Mouse (Mus musculus) brain, embryonic 14.5 days (tissue): ENCODE data around the gene Naaladl2.

ENCODE experiments used
- CTCF ChIP-seq: fragments of 200-500 bp; IDR thresholded peaks from 2 replicates; pipeline ENCODE4 v1.5.1; 2012; ENCODE audit warnings: inconsistent platforms, mild to moderate bottlenecking, moderate library complexity, borderline replicate concordance; ENCODE audit not compliant: insufficient read depth, insufficient read length; ENCODE audit errors: extremely low read depth
- POLR2A ChIP-seq: fragments of 200-500 bp; IDR thresholded peaks from 2 replicates; pipeline ENCODE4 v1.6.1; 2012; ENCODE audit warnings: mild to moderate bottlenecking, inconsistent platforms, borderline replicate concordance; ENCODE audit not compliant: poor library complexity, insufficient read depth, insufficient read length, severe bottlenecking; ENCODE audit errors: extremely low read depth

DNA sequence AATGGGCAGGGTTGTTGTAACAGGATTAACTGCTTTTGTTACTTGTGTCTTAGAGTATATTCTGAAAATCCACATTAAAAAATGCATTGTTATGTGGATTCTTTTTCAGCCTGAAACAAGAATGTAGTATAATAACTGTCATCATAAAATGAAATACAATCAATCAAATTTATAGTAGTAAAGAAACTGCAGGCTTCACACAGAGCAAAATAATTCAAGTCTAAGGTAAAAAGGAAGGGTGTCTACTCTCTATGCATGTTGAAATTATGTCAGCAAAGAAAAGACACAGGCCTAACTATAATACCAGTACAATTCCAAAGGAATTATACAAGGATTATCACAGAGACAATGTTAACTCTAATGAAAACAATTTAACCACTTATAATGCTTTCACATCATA, 752.3 kb downstream of the Naaladl2 start:
- TF ChIP-seq POLR2A (no peak), CTCF (no peak)
